Mouse (Mus musculus): ENCODE measurements around the gene Rusc1.

GRCm38 (mm10) chr3:89131816-89132215 is 38.7 kb upstream of the Rusc1 start:
- TF ChIP-seq POLR2A (IDR thresholded peaks at IDR 0.05; ENCODE audit: control insufficient read depth in 1 of 2, insufficient read depth in 1 of 2, low read depth in 1 of 2, low read length in 2 of 2, poor library complexity in 1 of 2) (no peak), GATA1 (IDR thresholded peaks at IDR 0.05; ENCODE audit: low read depth, low read length) (no peak), ZNF384 (IDR thresholded peaks at IDR 0.05; ENCODE audit: low read depth, low read length) (no peak), ZC3H11A (IDR thresholded peaks at IDR 0.05; ENCODE audit: low read depth, low read length) (no peak), EP300 (IDR thresholded peaks at IDR 0.05; ENCODE audit: low read depth in 1 of 2, low read length in 2 of 2) (no peak; a peak in 1 of 4 replicates), CHD1 (IDR thresholded peaks at IDR 0.05; ENCODE audit: low read depth, low read length) (no peak), SIN3A (IDR thresholded peaks at IDR 0.05; ENCODE audit: low read length) (no peak), SMC3 (IDR thresholded peaks at IDR 0.05; ENCODE audit: low read depth, low read length) (no peak), ELF1 (IDR thresholded peaks at IDR 0.05; ENCODE audit: low read depth, low read length) (no peak), RCOR1 (IDR thresholded peaks at IDR 0.05; ENCODE audit: low read depth, low read length) (no peak), MAX (IDR thresholded peaks at IDR 0.05; ENCODE audit: low read length) (no peak)
